Mouse (Mus musculus): ENCODE data around the gene Gm20388. TPM values are rescaled to one million over a fixed set of nuclear protein-coding genes. Genes with fewer than 3 reads are reported as not detected.

Gm20388 gene
- polyA plus RNA-seq, 1 experiment from 2014 or later: not detected

DNA sequence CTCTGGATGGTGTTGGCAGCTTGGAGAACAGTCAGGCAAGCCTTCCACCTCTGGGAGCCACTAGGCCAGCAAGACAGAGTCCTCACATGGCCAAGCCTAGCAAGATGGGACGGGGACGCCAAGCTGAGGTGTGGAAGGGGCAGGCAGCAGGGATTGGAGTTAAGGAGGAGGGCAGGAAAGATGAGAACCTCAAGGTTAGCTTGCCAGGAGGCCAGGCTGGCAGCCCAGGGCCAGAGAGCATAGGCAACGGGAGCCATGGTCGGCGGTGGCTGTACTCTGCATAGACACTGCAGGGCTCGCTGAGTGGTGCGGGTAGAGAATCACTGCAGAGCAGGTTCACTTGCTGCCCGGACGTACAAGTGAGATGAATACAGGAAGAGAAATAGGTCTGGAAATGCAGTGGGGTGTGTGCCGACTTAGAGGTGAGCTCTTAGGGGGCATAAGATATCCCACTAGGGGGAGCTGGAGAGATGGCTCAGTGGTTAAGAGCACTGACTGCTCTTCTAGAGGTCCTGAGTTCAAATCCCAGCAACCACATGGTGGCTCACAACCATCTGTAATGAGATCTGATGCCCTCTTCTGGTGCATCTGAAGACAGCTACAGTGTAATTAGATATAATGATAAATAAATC is 731.5 kb downstream of the Gm20388 start:
- Histone ChIP-seq H3K4me1 (no peaks in the 10 kb centered on the region), H3K4me3 (no peak overlapping the region), H3K36me3 (no peaks in the 10 kb centered on the region), H3K27me3 (no peaks in the 10 kb centered on the region), H3K9me3 (no peaks in the 10 kb centered on the region), H3K9ac (no peak overlapping the region), H3K4me2 (replicated peaks) (no peak overlapping the region), H3K27ac (no peak overlapping the region)
- WGBS: 71% methylated on average over 10 of the region's 10 CpGs
- no peak for ATAC-seq (ENCODE audit: insufficient number of reproducible peaks, insufficient read depth, low FRiP score, low TSS enrichment)

DNA sequence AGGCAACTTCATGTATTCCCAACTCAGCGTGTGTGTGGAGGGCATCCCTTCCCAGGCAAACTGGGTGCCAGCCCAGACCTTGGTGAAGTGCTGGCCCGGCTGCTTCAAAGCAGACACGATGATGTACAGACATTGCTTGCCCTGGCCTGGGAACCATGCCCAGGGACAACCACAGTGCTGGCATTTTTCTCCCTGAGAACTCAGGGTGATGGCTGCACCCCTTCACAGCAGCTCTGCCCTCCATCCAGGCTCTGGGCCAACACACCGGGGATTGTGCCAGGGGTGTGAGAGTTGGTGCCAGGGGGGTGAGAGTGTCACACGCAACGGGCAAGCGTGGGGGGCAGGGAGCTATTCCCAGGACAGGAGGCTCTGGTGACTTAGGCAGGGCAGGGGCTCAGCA is 734.0 kb downstream of the Gm20388 start:
- no peak for ATAC-seq (ENCODE audit: insufficient number of reproducible peaks, insufficient read depth, low FRiP score, low TSS enrichment)
- WGBS: 84% methylated on average over 7 of the region's 7 CpGs
- no peaks in the 10 kb centered on the region; the same call in 1 of the 2 replicates for H3K4me1 ChIP-seq

DNA sequence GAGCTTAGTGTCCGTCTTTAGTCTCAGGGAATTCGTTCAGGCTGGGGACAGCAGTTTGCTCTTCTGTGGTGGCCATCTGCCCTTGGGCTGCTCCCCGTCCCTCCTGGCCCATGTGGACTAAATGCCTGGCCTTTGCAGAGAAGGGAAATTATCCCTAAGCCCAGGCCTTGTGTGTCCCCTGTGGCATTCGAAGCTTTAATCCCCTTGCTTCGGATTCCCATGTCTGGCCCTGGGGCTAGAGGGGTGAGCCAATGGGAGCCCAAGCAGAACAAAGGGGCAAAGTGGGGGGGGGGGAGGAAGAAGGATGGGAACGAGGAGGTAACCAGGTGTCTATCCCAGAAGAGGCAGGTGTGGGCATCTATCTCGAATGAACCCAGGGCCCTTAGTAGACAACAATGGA is 736.9 kb downstream of the Gm20388 start, which contains the start of gene 1190005I06Rik:
Gene 1190005I06Rik, minus strand, starts transcription at position 101 of the 400 bp plus-strand sequence.
- Histone ChIP-seq H3K27me3 (no peaks in the 10 kb centered on the region), H3K4me1 (no peaks in the 10 kb centered on the region; the same call in 1 of the 2 replicates), H3K4me3 (no peak within 1 kb of the TSS), H3K9me3 (no peaks in the 10 kb centered on the region), H3K36me3 (0 out of 2 replicates have a peak, but pooled peaks cover 9% of the 10 kb centered on the region), H3K27ac (no peak within 1 kb of the TSS), H3K9ac (no peak within 1 kb of the TSS), H3K4me2 (replicated peaks) (no peak within 1 kb of the TSS)
- WGBS: 31% methylated on average over 7 of the region's 7 CpGs
- ATAC-seq (ENCODE audit: insufficient number of reproducible peaks, insufficient read depth, low FRiP score, low TSS enrichment): no peak

More for the DNA sequence above, 734.0 kb downstream of the Gm20388 start:
- H3K9ac ChIP-seq: no peak overlapping the region
- H3K9me3 ChIP-seq: no peaks in the 10 kb centered on the region
- H3K4me2 ChIP-seq (replicated peaks): no peak overlapping the region
- H3K27me3 ChIP-seq: no peaks in the 10 kb centered on the region
- H3K36me3 ChIP-seq: no peaks in the 10 kb centered on the region
- no peak overlapping the region for H3K4me3 ChIP-seq
- no peak overlapping the region for H3K27ac ChIP-seq

- no peak overlapping the region for H3K9ac ChIP-seq
- H3K27ac ChIP-seq: no peak overlapping the region
- H3K36me3 ChIP-seq: peaks cover 68% of the 10 kb centered on the region
- ATAC-seq (ENCODE audit: insufficient number of reproducible peaks, insufficient read depth, low FRiP score, low TSS enrichment): no peak
- no peaks in the 10 kb centered on the region for H3K4me1 ChIP-seq
- H3K27me3 ChIP-seq: no peaks in the 10 kb centered on the region
- H3K4me3 ChIP-seq: no peak overlapping the region
- no peak overlapping the region for H3K4me2 ChIP-seq (replicated peaks)
- 91% methylated on average over 7 of the region's 7 CpGs for whole genome bisulfite sequencing
- no peaks in the 10 kb centered on the region for H3K9me3 ChIP-seq
Measured at GRCm38 (mm10) chr8:120656322-120657052, 745.8 kb downstream of the Gm20388 start.

DNA sequence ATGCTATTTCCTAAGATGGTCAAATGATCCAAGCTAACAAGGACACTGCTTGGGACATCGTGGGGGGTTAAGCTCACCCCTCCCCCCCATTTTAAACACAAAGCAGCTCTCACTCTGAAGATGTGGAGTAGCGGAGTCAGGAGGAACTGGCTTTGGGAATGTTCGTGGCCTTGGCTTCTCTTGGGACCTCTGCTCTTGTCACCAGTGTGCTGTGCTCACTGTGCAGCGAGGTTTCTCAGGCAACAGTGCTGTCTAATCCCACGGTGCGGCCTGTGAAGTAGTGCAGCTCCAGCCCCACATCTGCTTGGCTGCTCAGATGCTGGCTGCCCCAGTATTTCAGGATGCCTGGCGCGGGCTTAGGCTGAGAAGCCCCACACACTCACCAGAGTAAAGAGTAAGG is 746.8 kb downstream of the Gm20388 start:
- Histone ChIP-seq H3K4me1 (no peaks in the 10 kb centered on the region), H3K4me2 (replicated peaks) (no peak overlapping the region), H3K9me3 (no peaks in the 10 kb centered on the region), H3K27me3 (no peaks in the 10 kb centered on the region), H3K27ac (no peak overlapping the region), H3K36me3 (peaks cover 66% of the 10 kb centered on the region), H3K9ac (no peak overlapping the region), H3K4me3 (no peak overlapping the region)
- no peak for ATAC-seq (ENCODE audit: insufficient number of reproducible peaks, insufficient read depth, low FRiP score, low TSS enrichment)
- WGBS: 90% methylated on average over 8 of the region's 8 CpGs

DNA sequence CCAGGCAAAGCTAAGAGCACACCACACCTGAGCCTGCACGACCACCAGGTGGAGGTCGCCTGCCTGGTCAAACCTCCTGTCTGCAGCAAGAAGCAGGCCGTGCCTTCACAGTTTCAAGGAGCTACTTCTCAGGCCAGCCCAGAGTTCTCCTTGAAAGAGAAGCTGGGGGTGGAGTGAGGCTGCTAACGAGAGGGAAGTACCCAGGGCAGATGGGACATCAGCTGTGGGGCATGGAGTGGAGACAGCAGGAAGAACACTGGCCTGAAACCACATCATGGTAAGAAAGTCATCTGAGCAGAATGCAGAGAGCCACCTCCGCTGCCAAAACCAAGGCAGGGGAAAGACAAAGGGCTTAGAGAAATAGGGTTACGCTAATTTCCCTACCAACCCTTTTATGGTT is 753.9 kb downstream of the Gm20388 start:
- H3K36me3 ChIP-seq: peaks cover 17% of the 10 kb centered on the region
- no peaks in the 10 kb centered on the region for H3K9me3 ChIP-seq
- no peaks in the 10 kb centered on the region for H3K27me3 ChIP-seq
- no peak overlapping the region for H3K9ac ChIP-seq
- no peak overlapping the region for H3K4me2 ChIP-seq (replicated peaks)
- ATAC-seq (ENCODE audit: insufficient number of reproducible peaks, insufficient read depth, low FRiP score, low TSS enrichment): no peak
- H3K4me1 ChIP-seq: peaks cover 22% of the 10 kb centered on the region
- no peak overlapping the region for H3K27ac ChIP-seq
- no peak overlapping the region for H3K4me3 ChIP-seq
- WGBS: 84% methylated on average over 6 of the region's 6 CpGs

DNA sequence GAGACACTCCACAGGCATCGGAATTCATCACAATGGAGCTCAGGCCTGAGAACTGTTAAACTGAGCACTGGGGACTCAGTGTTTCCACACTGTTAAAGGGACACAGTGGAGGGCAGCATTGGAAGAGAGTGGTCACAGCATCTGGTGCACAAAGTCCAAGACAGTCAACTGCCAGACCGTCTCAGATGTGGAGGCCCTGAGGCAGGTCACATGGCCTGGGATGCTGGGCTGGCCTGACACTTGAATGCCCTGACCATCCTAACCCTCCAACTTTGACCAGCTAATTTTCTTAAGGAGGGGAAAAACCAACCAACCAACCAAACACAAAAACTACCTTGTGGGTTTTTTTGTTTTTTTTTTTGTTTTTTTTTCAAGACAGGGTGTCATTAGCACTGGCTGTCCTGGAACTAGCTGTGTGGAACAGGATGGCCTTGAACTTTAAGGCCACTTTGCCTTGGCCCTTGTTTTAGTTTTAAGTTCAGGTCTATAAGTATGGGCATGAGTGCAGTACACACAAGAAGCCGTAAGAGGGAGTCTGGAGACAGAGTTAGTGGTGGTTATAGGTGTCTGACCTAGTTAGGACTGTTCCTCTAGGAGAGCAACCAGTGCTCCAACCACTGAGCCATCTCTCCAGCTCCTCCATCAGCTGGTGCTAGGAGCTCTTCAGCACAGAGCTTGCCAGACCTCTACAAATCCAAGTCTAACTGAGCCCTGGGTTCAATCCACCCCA is 755.2 kb downstream of the Gm20388 start:
- WGBS: 71% methylated on average over 3 of the region's 3 CpGs
- Histone ChIP-seq H3K4me2 (replicated peaks) (peak overlapping the region; percentile 82), H3K9me3 (no peaks in the 10 kb centered on the region), H3K4me1 (peaks cover 22% of the 10 kb centered on the region), H3K36me3 (peaks cover 19% of the 10 kb centered on the region), H3K9ac (peak overlapping the region; percentile 98; the same call in 1 of the 2 replicates), H3K27me3 (no peaks in the 10 kb centered on the region), H3K27ac (no peak overlapping the region), H3K4me3 (peak overlapping the region; percentile 99)
- no peak for ATAC-seq (ENCODE audit: insufficient number of reproducible peaks, insufficient read depth, low FRiP score, low TSS enrichment)

- H3K9ac ChIP-seq: peak overlapping the region; percentile 98
- no peaks in the 10 kb centered on the region for H3K27me3 ChIP-seq
- peak overlapping the region; percentile 87 for H3K27ac ChIP-seq
- peak overlapping the region; percentile 82 for H3K4me2 ChIP-seq (replicated peaks)
- WGBS: under 1% methylated on average over 17 of the region's 17 CpGs
- peaks cover 29% of the 10 kb centered on the region for H3K36me3 ChIP-seq
- no peaks in the 10 kb centered on the region for H3K9me3 ChIP-seq
- peak overlapping the region; percentile 99 for H3K4me3 ChIP-seq
- no peak for ATAC-seq (ENCODE audit: insufficient number of reproducible peaks, insufficient read depth, low FRiP score, low TSS enrichment)
- peaks cover 22% of the 10 kb centered on the region for H3K4me1 ChIP-seq
Measured at GRCm38 (mm10) chr8:120666807-120667470, 756.3 kb downstream of the Gm20388 start.

GRCm38 (mm10) chr8:120667561-120668373 is 757.1 kb downstream of the Gm20388 start, which contains the start of the genes Gm27021 and Cox4i1:
Gm27021 (minus strand) TSS chr8:120668079.
Cox4i1 (plus strand) TSS chr8:120668222.
- Histone ChIP-seq H3K9me3 (no peaks in the 10 kb centered on the region), H3K4me1 (peaks cover 22% of the 10 kb centered on the region), H3K27ac (peak within 1 kb of the TSS; percentile 87), H3K27me3 (no peaks in the 10 kb centered on the region), H3K4me3 (peak within 1 kb of the TSS; percentile 99), H3K9ac (peak within 1 kb of the TSS; percentile 98), H3K4me2 (replicated peaks) (peak within 1 kb of the TSS; percentile 82), H3K36me3 (peaks cover 37% of the 10 kb centered on the region)
- WGBS: under 1% methylated on average over 105 of the region's 105 CpGs
- ATAC-seq (ENCODE audit: insufficient number of reproducible peaks, insufficient read depth, low FRiP score, low TSS enrichment): peak; percentile 85

DNA sequence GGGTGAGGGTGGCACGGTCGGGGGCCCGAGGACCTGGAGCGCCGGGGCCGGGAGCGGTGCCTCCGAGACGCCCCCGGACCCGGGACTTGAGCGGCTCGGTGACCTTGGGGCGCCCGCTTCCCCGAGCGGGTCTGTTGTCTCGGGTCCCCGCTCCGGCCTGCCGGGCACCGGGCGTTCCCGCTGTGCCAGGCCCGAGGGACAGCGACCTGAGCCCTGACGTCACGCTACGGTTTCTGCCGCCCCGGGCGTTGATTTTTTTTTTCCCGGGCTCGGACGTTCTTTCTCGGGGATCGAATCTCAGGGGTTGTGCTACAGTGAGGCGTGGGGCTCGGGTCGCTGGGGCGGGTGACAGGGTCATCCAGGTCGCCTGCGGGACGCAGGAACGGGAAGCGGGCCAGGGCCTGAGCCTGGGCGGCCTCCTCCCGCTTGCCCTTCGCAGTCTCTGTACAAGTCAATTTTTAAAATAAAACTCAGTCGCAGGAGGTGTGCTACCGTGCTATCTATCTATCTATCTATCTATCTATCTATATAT is 757.8 kb downstream of the Gm20388 start, which contains the start of gene Emc8:
Gene Emc8, minus strand, starts transcription at position 200 of the 532 bp plus-strand sequence.
- WGBS: 2% methylated on average over 51 of the region's 51 CpGs
- peaks cover 22% of the 10 kb centered on the region for H3K4me1 ChIP-seq
- no peak for ATAC-seq (ENCODE audit: insufficient number of reproducible peaks, insufficient read depth, low FRiP score, low TSS enrichment)
- peaks cover 44% of the 10 kb centered on the region for H3K36me3 ChIP-seq
- H3K9me3 ChIP-seq: no peaks in the 10 kb centered on the region
- H3K27ac ChIP-seq: peak within 1 kb of the TSS; percentile 87
- no peaks in the 10 kb centered on the region for H3K27me3 ChIP-seq
- H3K9ac ChIP-seq: peak within 1 kb of the TSS; percentile 98
- H3K4me2 ChIP-seq (replicated peaks): peak within 1 kb of the TSS; percentile 82
- peak within 1 kb of the TSS; percentile 99 for H3K4me3 ChIP-seq
